ENCODE assay signal across 9 mouse cellular contexts in the genomic region with DNA sequence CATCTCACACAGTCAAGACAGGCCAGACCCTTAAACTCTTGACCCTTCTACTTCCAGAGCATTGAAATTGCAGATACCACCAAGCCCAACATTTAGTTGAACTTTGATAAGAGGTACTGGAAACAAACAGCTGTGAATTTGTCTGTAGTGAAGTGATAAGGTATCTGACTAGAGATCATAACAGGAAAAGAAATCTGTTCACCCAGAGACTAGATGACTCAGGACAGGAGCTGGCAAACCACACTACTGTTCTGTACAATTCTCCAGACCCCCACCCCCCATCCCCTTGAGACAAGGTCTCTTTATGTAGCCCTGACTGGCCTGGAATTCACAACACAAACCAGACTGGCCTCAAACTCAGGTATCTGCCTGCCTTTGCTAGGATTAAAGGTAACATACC. TPM values are rescaled to one million over a fixed set of nuclear protein-coding genes. Genes with fewer than 3 reads are reported as not detected.
DNase-seq lines count a peak whose midpoint lies in the region; ATAC-seq and TF ChIP-seq lines count a peak whose summit lies in the region.
"Had no signal": no experiment of that assay in that cellular context is flagged by ENCODE, and none has a peak within 500 bp of the region (broad histone marks: within the 10 kb centered on the region; RNA-seq: fewer than 3 reads in every experiment).

No protein-coding gene starts in this region.

- peaks cover 17% of the 10 kb centered on the region for H3K36me3 ChIP-seq in lung, postnatal 0 days (ENCODE audit: insufficient read depth, low read length)
- H3K36me3 ChIP-seq in forebrain, embryonic 10.5 days (replicated peaks): peaks cover 62% of the 10 kb centered on the region
- peaks cover 29% of the 10 kb centered on the region for H3K36me3 ChIP-seq in limb, embryonic 12.5 days
- peaks cover 13% of the 10 kb centered on the region for H3K36me3 ChIP-seq in stomach, postnatal 0 days (ENCODE audit: control insufficient read depth, insufficient read depth, low read length)

- peak overlapping the region; percentile 72 for H3K4me2 ChIP-seq in lung, postnatal 0 days (replicated peaks; ENCODE audit: low read depth, low read length)
- peak overlapping the region; percentile 76 for H3K4me2 ChIP-seq in limb, embryonic 12.5 days
- H3K4me2 ChIP-seq in stomach, postnatal 0 days (replicated peaks; ENCODE audit: low read depth): peak overlapping the region; percentile 69

- no peak for DNase-seq in lung, postnatal 0 days (ENCODE audit: low spot score)
- DNase-seq in lung, postnatal 4 days: no peak
- no peak for DNase-seq in forebrain, embryonic 10.5 days (ENCODE audit: extremely low spot score, low spot score)
- DNase-seq in stomach, postnatal 0 days (ENCODE audit: low spot score): no peak
- no peak for DNase-seq in right cerebral cortex, adult 18-20 months
- DNase-seq in layer of hippocampus, postnatal 10 days (ENCODE audit: low spot score in 2 of 2): no peak
- DNase-seq: cerebellum, adult 8-10 months; lung, postnatal 10 days had no signal

- no peak overlapping the region for H3K4me3 ChIP-seq in lung, postnatal 0 days (ENCODE audit: low read depth, low read length)
- H3K4me3 ChIP-seq in forebrain, embryonic 10.5 days: peak overlapping the region; percentile 86
- H3K4me3 ChIP-seq in limb, embryonic 12.5 days (replicated peaks): peak overlapping the region; percentile 76; the same call in 1 of the 2 replicates
- no peak overlapping the region for H3K4me3 ChIP-seq in stomach, postnatal 0 days (ENCODE audit: low read depth, low read length)

- TF ChIP-seq CTCF in lung, postnatal 0 days (IDR thresholded peaks at IDR 0.05): no peak
- no peak for TF ChIP-seq CTCF in stomach, postnatal 0 days (IDR thresholded peaks at IDR 0.05; ENCODE audit: low read depth)

- H3K27ac ChIP-seq in lung, postnatal 0 days (ENCODE audit: low read length): no peak overlapping the region
- H3K27ac ChIP-seq in forebrain, embryonic 10.5 days: no peak overlapping the region
- no peak overlapping the region for H3K27ac ChIP-seq in limb, embryonic 12.5 days
- no peak overlapping the region for H3K27ac ChIP-seq in stomach, postnatal 0 days (replicated peaks)

- 0 out of 2 replicates have a peak, but pooled peaks have one; percentile 24 for TF ChIP-seq EP300 in lung, postnatal 0 days (IDR thresholded peaks at IDR 0.05)
- TF ChIP-seq EP300 in stomach, postnatal 0 days (optimal IDR thresholded peaks at IDR 0.05): no peak

- no peaks in the 10 kb centered on the region for H3K9me3 ChIP-seq in lung, postnatal 0 days (ENCODE audit: low read length)
- no peaks in the 10 kb centered on the region for H3K9me3 ChIP-seq in forebrain, embryonic 10.5 days
- H3K9me3 ChIP-seq in limb, embryonic 12.5 days: no peaks in the 10 kb centered on the region
- no peaks in the 10 kb centered on the region for H3K9me3 ChIP-seq in stomach, postnatal 0 days (ENCODE audit: control insufficient read depth, low read length)

- no peak for ATAC-seq in lung, postnatal 0 days
- no peak for ATAC-seq in limb, embryonic 12.5 days (ENCODE audit: insufficient number of reproducible peaks, insufficient read depth, low FRiP score, low TSS enrichment, low read depth)
- no peak for ATAC-seq in stomach, postnatal 0 days (ENCODE audit: low FRiP score, low TSS enrichment)

- H3K9ac ChIP-seq in lung, postnatal 0 days (replicated peaks; ENCODE audit: low read depth): no peak overlapping the region; the same call in 1 of the 2 replicates
- peak overlapping the region; percentile 27; the same call in 1 of the 2 replicates for H3K9ac ChIP-seq in limb, embryonic 12.5 days (replicated peaks)
- peak overlapping the region; percentile 13; the same call in 1 of the 2 replicates for H3K9ac ChIP-seq in stomach, postnatal 0 days (ENCODE audit: low read length)

- H3K4me1 ChIP-seq in lung, postnatal 0 days (ENCODE audit: insufficient read depth, low read depth, low read length): peaks cover 14% of the 10 kb centered on the region
- peaks cover 33% of the 10 kb centered on the region for H3K4me1 ChIP-seq in forebrain, embryonic 10.5 days
- H3K4me1 ChIP-seq in limb, embryonic 12.5 days (replicated peaks): peaks cover 30% of the 10 kb centered on the region
- 0 out of 2 replicates have a peak, but pooled peaks cover 4% of the 10 kb centered on the region for H3K4me1 ChIP-seq in stomach, postnatal 0 days (replicated peaks; ENCODE audit: control insufficient read depth, insufficient read depth)

- H3K27me3 ChIP-seq in lung, postnatal 0 days (replicated peaks; ENCODE audit: insufficient read depth, low read length): no peaks in the 10 kb centered on the region
- no peaks in the 10 kb centered on the region for H3K27me3 ChIP-seq in forebrain, embryonic 10.5 days (ENCODE audit: poor library complexity, severe bottlenecking)
- H3K27me3 ChIP-seq in limb, embryonic 12.5 days: no peaks in the 10 kb centered on the region
- H3K27me3 ChIP-seq in stomach, postnatal 0 days (ENCODE audit: control insufficient read depth, insufficient read depth, low read length): no peaks in the 10 kb centered on the region

RNA-seq across cellular contexts. Expression of gene Rsrc2, which starts 3.0 kb away (rescaled TPM):
- polyA plus RNA-seq in lung, postnatal 0 days (2015; fragmentation: Nextera tagmentation; extraction: Ambion mirVana): 96.7 and 102 TPM in 2 replicates
- polyA plus RNA-seq in forebrain, embryonic 10.5 days (2016; fragmentation: Nextera tagmentation; extraction: Ambion mirVana): 130 and 137 TPM in 2 replicates
- 163 and 175 TPM in 2 replicates for polyA plus RNA-seq in limb, embryonic 12.5 days (2016; fragmentation: Nextera tagmentation; extraction: Ambion mirVana)
- 59.5 and 67.8 TPM in 2 replicates for polyA plus RNA-seq in stomach, postnatal 0 days (2015; fragmentation: Nextera tagmentation; extraction: Ambion mirVana)
- total RNA-seq in layer of hippocampus, postnatal 10 days (2021): 10 to 100 TPM; 97.3 to 98.7 TPM

RNA-seq across cellular contexts. Expression of gene Kntc1, which starts 3.3 kb away (rescaled TPM):
- 0.92 and 2.9 TPM in 2 replicates for polyA plus RNA-seq in lung, postnatal 0 days (2015; fragmentation: Nextera tagmentation; extraction: Ambion mirVana)
- 51.3 and 52.1 TPM in 2 replicates for polyA plus RNA-seq in forebrain, embryonic 10.5 days (2016; fragmentation: Nextera tagmentation; extraction: Ambion mirVana)
- 48.1 and 51.5 TPM in 2 replicates for polyA plus RNA-seq in limb, embryonic 12.5 days (2016; fragmentation: Nextera tagmentation; extraction: Ambion mirVana)
- polyA plus RNA-seq in stomach, postnatal 0 days (2015; fragmentation: Nextera tagmentation; extraction: Ambion mirVana): 3.9 and 4.9 TPM in 2 replicates
- total RNA-seq in layer of hippocampus, postnatal 10 days (2021): 1 to 10 TPM; 4.5 to 4.9 TPM

RNA-seq across cellular contexts. Expression of gene Zcchc8, which starts 25.4 kb away (rescaled TPM):
- polyA plus RNA-seq in lung, postnatal 0 days (2015; fragmentation: Nextera tagmentation; extraction: Ambion mirVana): 31.6 and 37.7 TPM in 2 replicates
- polyA plus RNA-seq in forebrain, embryonic 10.5 days (2016; fragmentation: Nextera tagmentation; extraction: Ambion mirVana): 90.6 and 92.2 TPM in 2 replicates
- polyA plus RNA-seq in limb, embryonic 12.5 days (2016; fragmentation: Nextera tagmentation; extraction: Ambion mirVana): 104 and 105 TPM in 2 replicates
- polyA plus RNA-seq in stomach, postnatal 0 days (2015; fragmentation: Nextera tagmentation; extraction: Ambion mirVana): 26.1 and 27.3 TPM in 2 replicates
- total RNA-seq in layer of hippocampus, postnatal 10 days (2021): 10 to 100 TPM; 50.5 to 50.7 TPM

Comparison
In these comparisons a context has a peak if more than half of its experiments do, and no peak if none do; other contexts are left out.
1. H3K4me3 ChIP-seq: peak in forebrain, embryonic 10.5 days (single experiment) and limb, embryonic 12.5 days (single experiment); none in lung, postnatal 0 days (single experiment) and stomach, postnatal 0 days (single experiment).
2. Peak in every context shown above with its lines, with median percentiles within 50 percentile points of each other: H3K4me2 ChIP-seq.